Mouse (Mus musculus) kidney, adult 8-10 months (tissue): ENCODE measurements at regions not wholly inside any gene's neighbourhood (a gene's known extent, or its start where the extent isn't known, plus 50 kb on each side); places are given as distances from the start of the nearest gene placed in this dataset.

Source experiments
- DNase-seq, 2 experiments: peaks; one replicate each; pipeline ENCODE4 v3.0.0; 2022

DNA sequence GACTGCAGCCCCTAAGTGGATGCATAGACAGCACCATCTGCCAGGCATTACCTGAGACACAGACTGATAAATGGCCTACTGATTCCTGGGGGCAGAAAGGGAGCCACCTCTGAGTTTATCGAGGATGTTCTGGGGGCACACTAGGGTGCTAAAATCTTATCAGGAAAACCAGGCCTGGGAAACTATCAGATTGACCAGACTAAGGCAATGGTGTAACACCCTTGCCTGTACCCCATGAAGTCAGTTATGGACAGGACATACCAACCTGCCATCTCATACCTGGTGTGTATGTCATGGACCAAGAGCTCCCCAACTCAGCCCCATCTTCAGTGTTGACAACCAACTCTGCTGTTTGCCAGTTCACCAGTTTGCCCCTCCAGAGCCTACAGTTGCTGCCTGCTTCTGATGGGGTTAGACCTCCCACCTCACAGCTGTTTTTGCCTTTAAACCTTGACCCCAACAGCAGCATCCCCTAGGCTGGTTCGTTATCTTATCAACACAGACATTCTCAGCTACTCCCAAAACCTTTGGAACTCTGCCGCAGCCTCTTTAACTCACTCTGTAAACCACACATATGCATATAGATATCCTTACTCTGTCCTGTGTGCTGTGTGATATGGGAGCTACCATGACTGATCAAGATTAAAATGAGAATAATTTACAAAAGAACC is 83.6 kb upstream of the Irs2 start:
- DNase-seq, result no peak

DNA sequence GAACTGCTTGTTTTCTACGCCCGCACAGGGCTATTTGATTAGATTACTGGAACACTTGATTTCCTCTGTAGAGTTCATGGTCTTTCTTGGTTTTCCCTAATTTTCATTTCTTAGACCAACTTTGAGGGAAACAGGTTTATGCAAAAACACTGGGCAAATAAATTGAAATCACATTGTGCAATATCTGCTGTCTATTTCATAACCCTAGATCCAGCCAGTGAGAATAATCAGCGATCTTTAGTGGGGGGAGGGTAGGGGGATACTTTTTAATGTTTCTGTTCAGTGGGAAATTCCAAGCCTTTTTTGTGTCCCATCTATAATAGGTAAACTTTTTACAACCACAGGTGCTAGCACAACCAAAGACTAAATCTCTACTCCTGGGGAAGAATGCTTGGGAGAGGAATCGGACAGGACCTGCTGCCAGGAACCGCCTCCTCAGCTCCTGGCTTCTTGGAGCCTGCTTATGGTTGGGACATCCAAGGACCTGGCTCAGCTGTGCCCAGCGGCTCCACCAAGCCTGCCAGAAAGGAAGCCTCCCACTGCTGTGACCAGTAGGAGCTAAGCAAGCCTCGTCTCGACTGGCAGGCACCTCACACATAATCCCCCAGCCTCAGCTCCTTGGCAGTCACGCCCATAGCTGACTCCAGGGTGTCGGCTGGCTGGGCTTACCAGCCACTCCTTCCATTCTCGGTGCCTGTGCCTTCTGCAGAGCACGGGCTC is 80.8 kb upstream of the Irs2 start:
- DNase-seq, result no peak

DNA sequence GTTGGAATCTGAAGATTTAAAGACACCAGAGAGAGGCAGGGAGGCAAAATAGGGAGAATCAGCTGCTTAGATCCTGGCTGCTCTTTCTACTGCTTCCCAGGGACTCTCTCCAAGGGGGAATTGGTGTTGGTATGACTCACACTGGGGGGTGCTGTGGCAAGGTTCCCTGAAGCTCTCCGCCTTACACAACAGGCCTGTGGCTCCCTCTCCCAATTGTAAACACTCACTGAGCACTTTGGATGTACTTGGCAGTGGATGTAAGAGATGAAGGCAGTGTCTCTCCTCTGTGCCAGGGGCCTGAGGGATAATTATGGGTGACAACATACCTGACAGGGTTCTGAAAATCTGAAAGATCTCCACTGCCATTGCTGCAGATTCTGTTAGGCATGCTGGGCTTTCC is 77.0 kb upstream of the Irs2 start:
- no peak for DNase-seq

DNA sequence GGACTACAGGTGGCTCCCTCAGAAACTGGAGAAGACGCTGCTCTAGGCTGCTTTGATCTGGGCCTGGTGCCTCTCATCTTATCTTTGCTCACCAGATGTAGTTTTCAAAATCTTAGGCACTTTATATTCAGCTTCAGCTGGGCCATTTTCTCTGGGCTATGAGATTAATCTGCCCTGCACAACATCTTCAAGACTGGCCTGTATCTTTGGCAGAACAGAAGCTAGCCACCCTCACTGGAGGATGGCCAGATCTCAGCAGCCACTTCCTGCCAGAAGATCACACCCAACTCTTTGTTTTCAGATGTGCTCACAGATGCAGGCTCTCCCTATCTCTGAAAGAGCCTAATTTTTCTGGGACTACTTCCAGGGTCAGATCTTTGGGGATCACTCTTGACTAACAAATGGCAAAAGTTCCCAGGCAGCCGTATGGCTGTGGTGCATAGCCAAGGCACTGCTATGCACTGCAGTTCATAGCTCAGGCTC is 75.8 kb upstream of the Irs2 start:
- no peak for DNase-seq

DNA sequence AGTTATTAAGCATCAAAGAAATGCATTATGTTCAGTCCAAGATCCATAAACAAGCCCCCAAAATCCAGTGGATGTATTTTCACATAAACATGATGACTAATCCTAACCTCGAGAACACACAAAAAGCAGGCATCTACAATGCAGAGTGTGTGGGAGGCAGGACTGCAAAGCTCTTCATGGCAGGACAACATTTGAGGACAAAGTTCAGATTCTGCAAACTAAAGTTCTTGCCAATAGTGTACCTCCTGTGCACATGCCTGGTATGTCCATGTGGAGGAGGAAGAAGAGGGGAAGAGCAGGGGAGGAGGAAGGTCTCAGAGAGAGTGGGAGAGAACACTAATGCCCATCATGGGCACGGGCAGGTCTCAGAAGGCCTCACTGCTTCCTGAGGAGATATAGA is 72.6 kb upstream of the Irs2 start:
- no peak for DNase-seq

- no peak for DNase-seq
Observed at GRCm38 (mm10) chr8:11079805-11080204, 71.5 kb upstream of the Irs2 start.

- DNase-seq, result no peak
Observed at GRCm38 (mm10) chr8:11077138-11077537, 68.9 kb upstream of the Irs2 start.

DNA sequence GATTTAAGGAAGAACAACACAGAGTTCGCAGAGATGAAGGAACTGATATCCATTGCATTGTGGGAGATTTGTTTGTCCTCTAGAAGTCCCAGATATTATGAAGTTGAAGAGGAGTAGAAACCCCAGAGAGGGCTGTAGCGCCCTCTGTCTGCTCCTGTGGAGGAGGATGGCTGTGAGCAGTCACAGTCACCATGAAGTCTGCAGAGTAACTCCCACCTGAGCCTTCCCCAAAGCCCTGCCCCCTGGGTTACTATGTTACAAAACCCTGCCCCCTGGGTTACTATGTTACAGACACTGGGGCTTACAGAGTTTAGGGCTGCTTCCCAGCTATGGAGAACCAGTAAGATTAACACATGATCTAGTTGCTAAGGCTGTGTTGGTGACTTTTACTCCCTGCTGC is 62.9 kb upstream of the Irs2 start:
- DNase-seq, result peak in 1 of 2 experiments; percentile 15

DNA sequence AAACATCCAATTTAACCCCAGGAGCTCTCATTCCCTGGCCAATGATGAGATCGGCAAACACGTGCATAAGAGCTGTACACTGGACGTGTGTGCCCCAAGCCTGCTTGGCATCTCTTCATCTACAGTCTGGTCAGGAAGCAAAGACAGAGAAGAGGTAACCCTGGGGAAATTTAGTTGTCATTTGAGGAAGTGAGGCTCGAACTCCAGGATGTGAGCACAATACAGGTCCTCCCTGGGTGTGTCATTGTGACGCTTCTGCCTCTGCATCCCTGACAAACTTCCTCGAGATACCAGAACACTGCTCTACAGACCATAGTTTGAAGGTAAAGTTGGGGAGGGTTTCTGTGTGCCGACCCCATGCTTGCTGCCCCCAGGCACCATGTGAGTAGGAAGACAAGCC is 59.2 kb upstream of the Irs2 start:
- no peak for DNase-seq

DNA sequence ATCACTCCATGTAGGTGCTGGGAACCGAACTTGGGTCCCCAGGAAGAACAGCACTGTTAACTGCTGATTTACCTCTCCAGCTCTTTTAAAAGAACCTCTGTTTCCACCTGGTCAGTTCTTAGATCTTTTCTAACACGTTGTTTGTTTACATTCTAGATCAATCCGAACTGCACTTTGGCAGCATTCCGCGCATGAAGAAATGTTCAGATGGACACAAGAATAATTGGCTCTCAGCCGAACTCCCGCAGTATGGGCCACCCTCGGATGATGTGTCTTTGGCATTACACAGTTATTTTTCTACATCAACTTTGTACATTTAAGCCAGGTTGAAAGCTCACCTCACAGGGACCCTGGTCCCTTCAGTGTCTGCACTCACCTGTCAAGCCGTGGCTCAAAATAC is 57.7 kb upstream of the Irs2 start:
- DNase-seq, result no peak

- DNase-seq, result no peak
Observed at GRCm38 (mm10) chr8:11065303-11065702, 57.0 kb upstream of the Irs2 start.

GRCm38 (mm10) chr8:11063058-11063457 is 54.8 kb upstream of the Irs2 start:
- DNase-seq, result no peak

DNA sequence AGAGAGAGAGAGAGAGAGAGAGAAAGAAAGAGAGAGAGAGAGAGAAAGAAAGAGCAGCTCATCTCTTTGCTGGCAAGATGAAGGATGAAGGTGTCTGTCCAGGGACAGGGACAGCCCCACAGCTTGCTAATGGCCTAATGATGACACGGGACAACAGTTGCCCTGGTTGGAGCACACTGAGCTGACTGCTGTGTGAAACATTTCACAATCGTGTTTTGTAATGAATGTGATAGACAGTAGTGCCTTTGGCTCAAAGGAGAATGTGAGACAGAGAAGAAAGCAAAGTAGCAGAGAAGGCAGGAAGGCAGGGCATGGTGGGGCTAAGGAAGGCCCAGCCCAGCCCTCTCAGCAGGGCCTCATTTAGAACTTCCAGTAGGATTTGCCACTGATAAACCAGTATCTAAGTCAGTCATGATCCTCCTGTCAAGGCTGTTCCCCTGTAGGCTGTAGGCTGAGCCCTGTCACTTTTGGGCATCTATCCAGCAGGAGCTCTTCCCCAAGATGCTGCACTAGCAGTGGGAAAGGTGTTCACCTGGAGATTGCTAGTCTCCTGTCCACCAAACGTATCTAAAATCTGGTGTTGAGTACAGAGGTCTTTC is 54.2 kb upstream of the Irs2 start:
- no peak for DNase-seq

- DNase-seq, result no peak
Observed at GRCm38 (mm10) chr8:11061711-11062110, 53.5 kb upstream of the Irs2 start.

- no peak for DNase-seq
Observed at GRCm38 (mm10) chr8:11060604-11061003, 52.3 kb upstream of the Irs2 start.

- DNase-seq, result no peak
Observed at GRCm38 (mm10) chr8:11058392-11058791, 50.1 kb upstream of the Irs2 start.
